Mouse (Mus musculus): ENCODE data around the gene Grk6. TPM values are rescaled to one million over a fixed set of nuclear protein-coding genes. Genes with fewer than 3 reads are reported as not detected.

The Grk6 gene
- polyA plus RNA-seq, 2 experiments, result 22.6 to 26.1 TPM

GRCm38 (mm10) chr13:55464027-55464884, 19.4 kb downstream of the Grk6 start, which contains the start of gene Prr7:
Prr7 (plus strand) TSS chr13:55464267.
- H3K27me3 ChIP-seq (ENCODE audit: control insufficient read depth, insufficient read depth, low read length), result peaks cover 20% of the 10 kb centered on the region
- H3K27ac ChIP-seq, result no peak within 1 kb of the TSS
- TF ChIP-seq EP300 (IDR thresholded peaks at IDR 0.05; ENCODE audit: low read depth) (no peak), CTCF (IDR thresholded peaks at IDR 0.05; ENCODE audit: low read depth) (no peak)
- no peaks in the 10 kb centered on the region for H3K9me3 ChIP-seq (ENCODE audit: control insufficient read depth, low read length)
- no peaks in the 10 kb centered on the region for H3K4me1 ChIP-seq (replicated peaks; ENCODE audit: control insufficient read depth in 2 of 2, insufficient read depth in 2 of 2, low read length in 1 of 2)
- H3K36me3 ChIP-seq (replicated peaks; ENCODE audit: control insufficient read depth, insufficient read depth, low read depth), result peaks cover 8% of the 10 kb centered on the region
- no peak for DNase-seq (ENCODE audit: low read depth in 3 of 3, low spot score in 3 of 3)
- H3K9ac ChIP-seq (replicated peaks), result no peak within 1 kb of the TSS
- under 1% methylated on average over 77 of the region's 84 CpGs for WGBS (ENCODE audit: insufficient replicate concordance)
- no peak for ATAC-seq (ENCODE audit: insufficient read depth)
- H3K4me2 ChIP-seq (ENCODE audit: low read depth), result peak within 1 kb of the TSS; percentile 55
- peak within 1 kb of the TSS; percentile 14 to 35 for H3K4me3 ChIP-seq (ENCODE audit: insufficient read depth in 1 of 2, low read depth in 2 of 2, low read length in 2 of 2)

GRCm38 (mm10) chr13:55465184-55465583, 20.3 kb downstream of the Grk6 start:
- Histone ChIP-seq H3K4me2 (ENCODE audit: low read depth) (no peak overlapping the region), H3K4me1 (replicated peaks; ENCODE audit: control insufficient read depth in 2 of 2, insufficient read depth in 2 of 2, low read length in 1 of 2) (no peaks in the 10 kb centered on the region), H3K27me3 (ENCODE audit: control insufficient read depth, insufficient read depth, low read length) (peaks cover 29% of the 10 kb centered on the region), H3K9me3 (ENCODE audit: control insufficient read depth, low read length) (no peaks in the 10 kb centered on the region), H3K4me3 (ENCODE audit: insufficient read depth in 1 of 2, low read depth in 2 of 2, low read length in 2 of 2) (no peak overlapping the region), H3K36me3 (replicated peaks; ENCODE audit: control insufficient read depth, insufficient read depth, low read depth) (no peaks in the 10 kb centered on the region; the same call in 1 of the 2 replicates), H3K27ac (no peak overlapping the region), H3K9ac (replicated peaks) (no peak overlapping the region)
- DNase-seq (ENCODE audit: low read depth in 3 of 3, low spot score in 3 of 3), result no peak
- no peak for TF ChIP-seq EP300 (IDR thresholded peaks at IDR 0.05; ENCODE audit: low read depth)
- TF ChIP-seq CTCF (IDR thresholded peaks at IDR 0.05; ENCODE audit: low read depth), result no peak
- ATAC-seq (ENCODE audit: insufficient read depth), result no peak
- WGBS (ENCODE audit: insufficient replicate concordance), result 17% methylated on average over 3 of the region's 3 CpGs

- H3K4me1 ChIP-seq (replicated peaks; ENCODE audit: control insufficient read depth in 2 of 2, insufficient read depth in 2 of 2, low read length in 1 of 2), result no peaks in the 10 kb centered on the region
- DNase-seq (ENCODE audit: low read depth in 3 of 3, low spot score in 3 of 3) (no peak), ATAC-seq (ENCODE audit: insufficient read depth) (no peak)
- no peaks in the 10 kb centered on the region for H3K36me3 ChIP-seq (replicated peaks; ENCODE audit: control insufficient read depth, insufficient read depth, low read depth)
- no peak overlapping the region for H3K4me3 ChIP-seq (ENCODE audit: insufficient read depth in 1 of 2, low read depth in 2 of 2, low read length in 2 of 2)
- no peak overlapping the region for H3K27ac ChIP-seq
- peaks cover 36% of the 10 kb centered on the region for H3K27me3 ChIP-seq (ENCODE audit: control insufficient read depth, insufficient read depth, low read length)
- 31% methylated on average over 5 of the region's 5 CpGs for WGBS (ENCODE audit: insufficient replicate concordance)
- no peaks in the 10 kb centered on the region for H3K9me3 ChIP-seq (ENCODE audit: control insufficient read depth, low read length)
- H3K9ac ChIP-seq (replicated peaks), result no peak overlapping the region
- no peak overlapping the region for H3K4me2 ChIP-seq (ENCODE audit: low read depth)
- TF ChIP-seq EP300 (IDR thresholded peaks at IDR 0.05; ENCODE audit: low read depth), result no peak
- TF ChIP-seq CTCF (IDR thresholded peaks at IDR 0.05; ENCODE audit: low read depth), result no peak
Measured at GRCm38 (mm10) chr13:55465830-55466440, 21.1 kb downstream of the Grk6 start.

GRCm38 (mm10) chr13:55468851-55469560, 24.1 kb downstream of the Grk6 start:
- Histone ChIP-seq H3K36me3 (replicated peaks; ENCODE audit: control insufficient read depth, insufficient read depth, low read depth) (no peaks in the 10 kb centered on the region), H3K27me3 (ENCODE audit: control insufficient read depth, insufficient read depth, low read length) (peaks cover 65% of the 10 kb centered on the region), H3K4me3 (ENCODE audit: insufficient read depth in 1 of 2, low read depth in 2 of 2, low read length in 2 of 2) (no peak overlapping the region), H3K27ac (no peak overlapping the region), H3K4me2 (ENCODE audit: low read depth) (no peak overlapping the region), H3K4me1 (replicated peaks; ENCODE audit: control insufficient read depth in 2 of 2, insufficient read depth in 2 of 2, low read length in 1 of 2) (no peaks in the 10 kb centered on the region), H3K9ac (replicated peaks) (no peak overlapping the region), H3K9me3 (ENCODE audit: control insufficient read depth, low read length) (no peaks in the 10 kb centered on the region)
- 40% methylated on average over 13 of the region's 13 CpGs for WGBS (ENCODE audit: insufficient replicate concordance)
- DNase-seq (ENCODE audit: low read depth in 3 of 3, low spot score in 3 of 3), result no peak
- TF ChIP-seq CTCF (IDR thresholded peaks at IDR 0.05; ENCODE audit: low read depth), result peak; percentile 57
- no peak for TF ChIP-seq EP300 (IDR thresholded peaks at IDR 0.05; ENCODE audit: low read depth)
- no peak for ATAC-seq (ENCODE audit: insufficient read depth)

GRCm38 (mm10) chr13:55470372-55470771, 25.5 kb downstream of the Grk6 start:
- H3K9me3 ChIP-seq (ENCODE audit: control insufficient read depth, low read length), result no peaks in the 10 kb centered on the region
- no peaks in the 10 kb centered on the region for H3K36me3 ChIP-seq (replicated peaks; ENCODE audit: control insufficient read depth, insufficient read depth, low read depth)
- no peak overlapping the region for H3K9ac ChIP-seq (replicated peaks)
- 62% methylated on average over 9 of the region's 9 CpGs for WGBS (ENCODE audit: insufficient replicate concordance)
- no peak overlapping the region for H3K27ac ChIP-seq
- H3K4me1 ChIP-seq (replicated peaks; ENCODE audit: control insufficient read depth in 2 of 2, insufficient read depth in 2 of 2, low read length in 1 of 2), result no peaks in the 10 kb centered on the region
- ATAC-seq (ENCODE audit: insufficient read depth), result no peak
- TF ChIP-seq EP300 (IDR thresholded peaks at IDR 0.05; ENCODE audit: low read depth), result no peak
- no peak for TF ChIP-seq CTCF (IDR thresholded peaks at IDR 0.05; ENCODE audit: low read depth)
- no peak overlapping the region for H3K4me3 ChIP-seq (ENCODE audit: insufficient read depth in 1 of 2, low read depth in 2 of 2, low read length in 2 of 2)
- no peak for DNase-seq (ENCODE audit: low read depth in 3 of 3, low spot score in 3 of 3)
- H3K27me3 ChIP-seq (ENCODE audit: control insufficient read depth, insufficient read depth, low read length), result peaks cover 57% of the 10 kb centered on the region
- no peak overlapping the region for H3K4me2 ChIP-seq (ENCODE audit: low read depth)

All from liver, embryonic 14.5 days (tissue).